Mouse (Mus musculus): ENCODE results near the gene Kif21b. TPM values are rescaled to one million over a fixed set of nuclear protein-coding genes. Genes with fewer than 3 reads are reported as not detected.
A peak's percentile ranks its signal among the peaks of the same experiment; 100 is the strongest.

Kif21b gene
- polyA plus RNA-seq, 1 experiment from 2014 or later, result 17.0 TPM

GRCm38 (mm10) chr1:136138191-136138830, 7.1 kb downstream of the Kif21b start:
- H3K27ac ChIP-seq (ENCODE audit: low read depth, low read length), result no peak overlapping the region
- DNase-seq (ENCODE audit: low spot score) (no peak), ATAC-seq (ENCODE audit: insufficient read depth, low FRiP score, low TSS enrichment) (no peak)
- no peaks in the 10 kb centered on the region for H3K9me3 ChIP-seq (ENCODE audit: control insufficient read depth, low read length)
- H3K4me1 ChIP-seq (ENCODE audit: control insufficient read depth, insufficient read depth, low read length), result peaks cover 68% of the 10 kb centered on the region
- H3K9ac ChIP-seq (ENCODE audit: low read length), result no peak overlapping the region
- 41% methylated on average over 10 of the region's 10 CpGs for WGBS
- H3K4me3 ChIP-seq (ENCODE audit: low read depth, low read length), result no peak overlapping the region
- no peaks in the 10 kb centered on the region for H3K27me3 ChIP-seq (ENCODE audit: control insufficient read depth, insufficient read depth, low read length)
- no peaks in the 10 kb centered on the region for H3K36me3 ChIP-seq (ENCODE audit: control insufficient read depth, insufficient read depth, low read length)
- H3K4me2 ChIP-seq (ENCODE audit: low read depth), result no peak overlapping the region

- peak overlapping the region; percentile 79; the same call in 1 of the 2 replicates for H3K27ac ChIP-seq (ENCODE audit: low read depth, low read length)
- no peaks in the 10 kb centered on the region for H3K27me3 ChIP-seq (ENCODE audit: control insufficient read depth, insufficient read depth, low read length)
- H3K9ac ChIP-seq (ENCODE audit: low read length), result peak overlapping the region; percentile 83
- ATAC-seq (ENCODE audit: insufficient read depth, low FRiP score, low TSS enrichment) (peak; percentile 37; the same call in 1 of the 2 replicates), DNase-seq (ENCODE audit: low spot score) (peak; percentile 79)
- H3K36me3 ChIP-seq (ENCODE audit: control insufficient read depth, insufficient read depth, low read length), result no peaks in the 10 kb centered on the region
- peak overlapping the region; percentile 44 for H3K4me3 ChIP-seq (ENCODE audit: low read depth, low read length)
- H3K4me1 ChIP-seq (ENCODE audit: control insufficient read depth, insufficient read depth, low read length), result peaks cover 68% of the 10 kb centered on the region
- H3K9me3 ChIP-seq (ENCODE audit: control insufficient read depth, low read length), result no peaks in the 10 kb centered on the region
- H3K4me2 ChIP-seq (ENCODE audit: low read depth), result peak overlapping the region; percentile 91
- under 1% methylated on average over 32 of the region's 32 CpGs for whole genome bisulfite sequencing
Measured at GRCm38 (mm10) chr1:136139990-136140640, 8.9 kb downstream of the Kif21b start.

- no peaks in the 10 kb centered on the region for H3K27me3 ChIP-seq (ENCODE audit: control insufficient read depth, insufficient read depth, low read length)
- 87% methylated on average over 11 of the region's 11 CpGs for WGBS
- H3K4me2 ChIP-seq (ENCODE audit: low read depth), result no peak overlapping the region
- H3K9me3 ChIP-seq (ENCODE audit: control insufficient read depth, low read length), result no peaks in the 10 kb centered on the region
- H3K4me3 ChIP-seq (ENCODE audit: low read depth, low read length), result no peak overlapping the region
- ATAC-seq (ENCODE audit: insufficient read depth, low FRiP score, low TSS enrichment) (no peak), DNase-seq (ENCODE audit: low spot score) (no peak)
- peaks cover 65% of the 10 kb centered on the region for H3K4me1 ChIP-seq (ENCODE audit: control insufficient read depth, insufficient read depth, low read length)
- no peaks in the 10 kb centered on the region for H3K36me3 ChIP-seq (ENCODE audit: control insufficient read depth, insufficient read depth, low read length)
- H3K27ac ChIP-seq (ENCODE audit: low read depth, low read length), result 0 out of 2 replicates have a peak overlapping the region, but pooled peaks have one; percentile 4
- no peak overlapping the region for H3K9ac ChIP-seq (ENCODE audit: low read length)
Measured at GRCm38 (mm10) chr1:136141176-136141950, 10.2 kb downstream of the Kif21b start.

GRCm38 (mm10) chr1:136142336-136142735, 11.1 kb downstream of the Kif21b start:
- peaks cover 55% of the 10 kb centered on the region for H3K4me1 ChIP-seq (ENCODE audit: control insufficient read depth, insufficient read depth, low read length)
- H3K27me3 ChIP-seq (ENCODE audit: control insufficient read depth, insufficient read depth, low read length), result no peaks in the 10 kb centered on the region
- H3K4me2 ChIP-seq (ENCODE audit: low read depth), result no peak overlapping the region
- WGBS, result 53% methylated on average over 6 of the region's 6 CpGs
- no peaks in the 10 kb centered on the region for H3K36me3 ChIP-seq (ENCODE audit: control insufficient read depth, insufficient read depth, low read length)
- H3K27ac ChIP-seq (ENCODE audit: low read depth, low read length), result 0 out of 2 replicates have a peak overlapping the region, but pooled peaks have one; percentile 27
- no peak for DNase-seq (ENCODE audit: low spot score)
- H3K9ac ChIP-seq (ENCODE audit: low read length), result no peak overlapping the region
- no peak for ATAC-seq (ENCODE audit: insufficient read depth, low FRiP score, low TSS enrichment)
- no peak overlapping the region for H3K4me3 ChIP-seq (ENCODE audit: low read depth, low read length)
- H3K9me3 ChIP-seq (ENCODE audit: control insufficient read depth, low read length), result no peaks in the 10 kb centered on the region

- H3K4me3 ChIP-seq (ENCODE audit: low read depth, low read length), result no peak overlapping the region
- H3K27me3 ChIP-seq (ENCODE audit: control insufficient read depth, insufficient read depth, low read length), result no peaks in the 10 kb centered on the region
- peaks cover 5% of the 10 kb centered on the region for H3K36me3 ChIP-seq (ENCODE audit: control insufficient read depth, insufficient read depth, low read length)
- no peak overlapping the region for H3K9ac ChIP-seq (ENCODE audit: low read length)
- H3K27ac ChIP-seq (ENCODE audit: low read depth, low read length), result no peak overlapping the region
- no peak overlapping the region for H3K4me2 ChIP-seq (ENCODE audit: low read depth)
- DNase-seq (ENCODE audit: low spot score) (no peak), ATAC-seq (ENCODE audit: insufficient read depth, low FRiP score, low TSS enrichment) (0 out of 2 replicates have a peak, but pooled peaks have one; percentile 11)
- WGBS, result 66% methylated on average over 10 of the region's 10 CpGs
- peaks cover 45% of the 10 kb centered on the region for H3K4me1 ChIP-seq (ENCODE audit: control insufficient read depth, insufficient read depth, low read length)
- no peaks in the 10 kb centered on the region for H3K9me3 ChIP-seq (ENCODE audit: control insufficient read depth, low read length)
Measured at GRCm38 (mm10) chr1:136143514-136143913, 12.3 kb downstream of the Kif21b start.

GRCm38 (mm10) chr1:136149702-136150101, 18.5 kb downstream of the Kif21b start:
- no peak overlapping the region for H3K4me2 ChIP-seq (ENCODE audit: low read depth)
- H3K4me3 ChIP-seq (ENCODE audit: low read depth, low read length), result no peak overlapping the region
- no peak overlapping the region for H3K9ac ChIP-seq (ENCODE audit: low read length)
- no peak for DNase-seq (ENCODE audit: low spot score)
- WGBS, result 88% methylated on average over 9 of the region's 9 CpGs
- peaks cover 2% of the 10 kb centered on the region; the same call in 1 of the 2 replicates for H3K4me1 ChIP-seq (ENCODE audit: control insufficient read depth, insufficient read depth, low read length)
- H3K9me3 ChIP-seq (ENCODE audit: control insufficient read depth, low read length), result no peaks in the 10 kb centered on the region
- no peak for ATAC-seq (ENCODE audit: insufficient read depth, low FRiP score, low TSS enrichment)
- H3K27ac ChIP-seq (ENCODE audit: low read depth, low read length), result no peak overlapping the region
- H3K27me3 ChIP-seq (ENCODE audit: control insufficient read depth, insufficient read depth, low read length), result no peaks in the 10 kb centered on the region
- peaks cover 19% of the 10 kb centered on the region for H3K36me3 ChIP-seq (ENCODE audit: control insufficient read depth, insufficient read depth, low read length)

- DNase-seq (ENCODE audit: low spot score), result no peak
- WGBS, result 92% methylated on average over 8 of the region's 8 CpGs
- no peaks in the 10 kb centered on the region for H3K9me3 ChIP-seq (ENCODE audit: control insufficient read depth, low read length)
- no peak overlapping the region for H3K4me2 ChIP-seq (ENCODE audit: low read depth)
- no peak for ATAC-seq (ENCODE audit: insufficient read depth, low FRiP score, low TSS enrichment)
- no peaks in the 10 kb centered on the region for H3K4me1 ChIP-seq (ENCODE audit: control insufficient read depth, insufficient read depth, low read length)
- no peak overlapping the region for H3K9ac ChIP-seq (ENCODE audit: low read length)
- no peak overlapping the region for H3K27ac ChIP-seq (ENCODE audit: low read depth, low read length)
- H3K27me3 ChIP-seq (ENCODE audit: control insufficient read depth, insufficient read depth, low read length), result no peaks in the 10 kb centered on the region
- no peak overlapping the region for H3K4me3 ChIP-seq (ENCODE audit: low read depth, low read length)
- peaks cover 19% of the 10 kb centered on the region for H3K36me3 ChIP-seq (ENCODE audit: control insufficient read depth, insufficient read depth, low read length)
Measured at GRCm38 (mm10) chr1:136151371-136151770, 20.2 kb downstream of the Kif21b start.

- peaks cover 19% of the 10 kb centered on the region for H3K36me3 ChIP-seq (ENCODE audit: control insufficient read depth, insufficient read depth, low read length)
- WGBS, result 91% methylated on average over 4 of the region's 4 CpGs
Measured at GRCm38 (mm10) chr1:136156304-136156703, 25.1 kb downstream of the Kif21b start.

More at GRCm38 (mm10) chr1:136156304-136156703, 25.1 kb downstream of the Kif21b start:
- Histone ChIP-seq H3K27me3 (ENCODE audit: control insufficient read depth, insufficient read depth, low read length) (no peaks in the 10 kb centered on the region), H3K27ac (ENCODE audit: low read depth, low read length) (no peak overlapping the region), H3K4me3 (ENCODE audit: low read depth, low read length) (no peak overlapping the region), H3K4me1 (ENCODE audit: control insufficient read depth, insufficient read depth, low read length) (no peaks in the 10 kb centered on the region), H3K9ac (ENCODE audit: low read length) (no peak overlapping the region), H3K9me3 (ENCODE audit: control insufficient read depth, low read length) (no peaks in the 10 kb centered on the region), H3K4me2 (ENCODE audit: low read depth) (no peak overlapping the region)
- no peak for ATAC-seq (ENCODE audit: insufficient read depth, low FRiP score, low TSS enrichment)
- DNase-seq (ENCODE audit: low spot score), result no peak

Data from neural tube, embryonic 11.5 days (tissue).